Mouse (Mus musculus): ENCODE results near the gene Itga6.

The Itga6 gene

DNA sequence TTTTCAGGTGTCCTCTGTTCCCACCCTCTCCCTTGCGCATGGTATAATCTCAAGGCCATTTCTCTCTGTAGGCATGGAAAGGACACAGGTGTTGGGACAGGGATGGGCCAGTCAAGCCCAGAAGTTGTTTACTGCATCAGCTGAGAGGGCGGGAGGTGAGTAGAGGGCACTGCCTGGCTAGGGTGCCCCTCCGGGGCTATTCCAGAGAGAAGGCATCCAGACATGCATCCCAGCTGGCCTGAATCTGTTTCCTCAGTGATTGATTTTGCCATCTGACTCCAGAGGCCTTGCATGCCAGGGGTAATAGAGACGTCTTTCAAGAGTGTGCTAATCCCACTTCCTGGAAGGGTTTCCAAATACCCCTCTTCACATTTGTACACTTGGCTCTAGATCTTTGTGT is 14.7 kb downstream of the Itga6 start:
- in situ Hi-C loops (cut with MboI; ENCODE audit: unreplicated experiment in 2 of 2), result no loop called here

DNA sequence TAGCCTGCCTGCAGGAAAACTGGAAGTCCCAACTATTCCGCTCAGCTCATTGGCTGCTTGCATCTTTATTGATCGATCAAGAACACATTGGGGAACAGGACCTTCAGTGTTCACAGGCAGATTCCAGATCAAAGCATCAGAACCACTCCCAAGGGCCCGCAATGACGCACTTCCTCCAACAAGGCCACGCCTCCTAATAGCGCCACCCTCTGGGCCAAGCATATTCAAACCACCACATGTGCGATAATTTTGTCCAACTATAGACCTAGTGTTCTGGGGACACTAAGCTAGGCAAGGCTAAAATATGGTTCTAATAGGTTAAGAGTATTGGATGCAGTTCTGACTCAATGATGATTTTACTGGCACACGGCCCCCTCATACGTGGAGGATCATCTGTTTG is 15.7 kb downstream of the Itga6 start:
- in situ Hi-C loops (cut with MboI; ENCODE audit: unreplicated experiment in 2 of 2), result no loop called here

- in situ Hi-C loops (cut with MboI; ENCODE audit: unreplicated experiment in 2 of 2), result no loop called here
Observed at GRCm38 (mm10) chr2:71764525-71764924, 19.1 kb downstream of the Itga6 start.

- in situ Hi-C loops (cut with MboI; ENCODE audit: unreplicated experiment in 2 of 2), result no loop called here
Observed at GRCm38 (mm10) chr2:71764961-71765735, 19.7 kb downstream of the Itga6 start.

GRCm38 (mm10) chr2:71766007-71766406 is 20.6 kb downstream of the Itga6 start:
- in situ Hi-C loops (cut with MboI; ENCODE audit: unreplicated experiment in 2 of 2), result no loop called here

DNA sequence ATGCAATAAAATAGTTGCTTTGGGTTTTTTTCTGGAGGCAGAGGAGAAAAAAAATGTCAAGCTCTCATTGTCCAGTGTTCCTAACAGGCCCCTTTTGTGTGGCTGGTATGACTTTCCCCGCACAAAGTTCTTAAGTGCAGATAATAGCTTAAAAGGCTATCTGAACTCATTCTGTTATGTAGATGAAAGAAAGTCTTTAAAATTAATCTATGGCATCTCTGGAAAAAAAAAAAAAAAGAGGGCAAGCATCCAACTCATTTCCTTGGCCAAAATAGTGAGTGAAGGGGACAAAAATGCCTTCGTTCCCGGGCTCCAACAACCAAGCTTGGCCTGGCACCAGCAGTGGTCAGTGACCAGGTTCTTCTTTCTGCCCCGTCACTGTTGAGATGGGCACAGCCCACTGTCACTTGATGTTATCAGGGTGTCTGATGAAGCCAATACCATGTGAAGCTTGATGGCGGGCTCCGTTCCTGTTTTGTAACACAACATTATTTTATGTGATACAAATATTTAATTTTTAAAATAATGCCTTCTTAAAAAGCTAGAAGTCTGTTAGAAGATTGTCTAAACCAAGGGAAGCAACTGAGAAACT is 21.7 kb downstream of the Itga6 start:
- in situ Hi-C loops (cut with MboI; ENCODE audit: unreplicated experiment in 2 of 2), result no loop called here

- in situ Hi-C loops (cut with MboI; ENCODE audit: unreplicated experiment in 2 of 2), result no loop called here
Observed at GRCm38 (mm10) chr2:71771762-71772161, 26.3 kb downstream of the Itga6 start.

GRCm38 (mm10) chr2:71773714-71774113 is 28.3 kb downstream of the Itga6 start:
- in situ Hi-C loops (cut with MboI; ENCODE audit: unreplicated experiment in 2 of 2), result no loop called here

DNA sequence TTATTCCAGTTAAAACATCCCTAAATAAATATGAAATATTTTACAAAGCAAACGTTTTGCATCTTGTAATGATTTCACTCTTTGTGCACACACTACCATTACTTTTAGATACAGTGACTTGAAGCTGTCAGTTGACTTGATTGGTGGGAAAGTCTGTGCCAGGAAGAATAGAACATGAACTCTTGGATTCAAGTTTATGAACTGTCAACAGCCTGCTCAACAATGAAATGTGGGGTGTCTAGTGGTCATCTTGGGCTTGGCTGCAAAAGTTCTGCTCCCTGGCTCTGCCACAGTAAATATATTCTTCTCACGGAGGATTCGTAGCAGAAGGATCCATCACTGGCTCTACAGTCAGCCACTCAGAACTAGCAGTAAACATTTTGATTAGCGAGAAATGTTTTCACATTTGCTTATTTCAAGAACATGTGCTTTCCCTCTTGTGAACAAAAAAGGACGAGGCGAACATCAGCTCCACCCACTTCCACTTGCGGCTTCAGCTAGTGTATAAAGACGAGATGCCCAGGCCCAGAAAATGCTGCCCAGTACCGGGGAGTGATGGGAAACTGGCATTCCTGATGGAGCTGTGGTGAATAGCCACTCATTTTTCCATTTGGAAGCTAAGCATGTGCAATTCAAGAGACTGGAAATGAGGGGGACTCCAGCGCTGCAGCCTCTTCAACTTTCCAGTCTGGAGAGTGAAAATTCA is 29.0 kb downstream of the Itga6 start:
- in situ Hi-C loops (cut with MboI; ENCODE audit: unreplicated experiment in 2 of 2), result no loop called here

DNA sequence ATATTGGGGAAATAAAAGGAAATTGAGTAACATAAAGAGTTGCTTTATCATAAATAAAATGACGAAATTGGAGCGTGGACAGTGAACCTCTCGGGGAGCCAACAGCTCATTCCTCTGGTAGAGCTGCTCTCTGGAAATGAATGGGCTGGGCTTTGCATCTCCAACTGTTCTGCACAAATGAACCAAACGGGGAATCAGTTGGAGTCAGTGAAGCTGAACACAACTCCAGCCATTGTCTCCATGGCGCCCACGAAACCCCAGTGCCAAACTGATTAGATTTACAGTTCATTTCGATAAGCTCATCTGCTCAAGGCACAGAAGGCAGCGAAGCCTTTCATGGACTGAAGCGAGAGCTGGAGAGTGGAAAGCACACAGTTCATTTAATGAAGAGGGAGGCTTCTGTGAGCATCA is 29.8 kb downstream of the Itga6 start:
- in situ Hi-C loops (cut with MboI; ENCODE audit: unreplicated experiment in 2 of 2), result no loop called here

GRCm38 (mm10) chr2:71779266-71779888 is 34.0 kb downstream of the Itga6 start:
- in situ Hi-C loops (cut with MboI; ENCODE audit: unreplicated experiment in 2 of 2), result no loop called here

DNA sequence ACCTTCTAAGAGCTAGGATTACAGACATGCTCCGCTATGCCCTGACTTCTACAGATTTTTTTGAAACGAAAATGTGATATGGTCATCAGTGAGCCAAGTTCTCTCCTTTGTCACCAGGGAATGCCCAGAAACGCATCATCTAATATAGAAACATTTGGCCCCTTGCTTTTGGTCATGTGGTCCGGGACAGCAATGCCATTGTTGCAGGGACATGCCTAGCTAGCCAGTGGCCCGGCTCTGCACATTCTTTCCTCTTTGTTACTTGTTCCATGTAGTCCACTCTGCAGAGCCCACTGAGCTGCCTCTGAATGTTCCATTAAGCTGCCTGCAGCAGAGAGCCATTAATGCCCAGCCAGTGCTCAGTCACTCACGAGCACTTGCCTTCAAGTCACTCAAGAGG is 34.6 kb downstream of the Itga6 start:
- in situ Hi-C loops (cut with MboI; ENCODE audit: unreplicated experiment in 2 of 2), result no loop called here

GRCm38 (mm10) chr2:71785260-71785659 is 39.8 kb downstream of the Itga6 start:
- in situ Hi-C loops (cut with MboI; ENCODE audit: unreplicated experiment in 2 of 2), result no loop called here

DNA sequence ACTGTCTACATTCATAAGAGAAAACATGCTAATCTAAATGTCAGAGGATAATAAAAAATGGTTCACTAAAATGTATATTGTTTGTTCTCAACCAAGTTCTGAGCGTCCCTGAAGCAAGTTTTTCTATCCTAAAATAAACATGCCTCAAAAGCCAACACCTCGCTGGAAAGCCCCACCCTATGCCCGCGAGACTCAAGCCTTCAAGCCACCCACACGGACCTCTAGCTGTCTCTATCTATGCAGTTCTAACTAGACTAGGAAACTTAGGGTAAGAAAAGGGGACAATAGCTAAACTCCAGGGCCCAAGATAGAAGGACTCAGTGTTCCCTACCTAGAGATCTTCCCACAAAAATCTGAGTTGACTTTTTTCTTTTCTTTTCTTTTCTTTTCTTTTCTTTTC is 40.6 kb downstream of the Itga6 start:
- in situ Hi-C loops (cut with MboI; ENCODE audit: unreplicated experiment in 2 of 2), result no loop called here

GRCm38 (mm10) chr2:71786591-71787155 is 41.3 kb downstream of the Itga6 start:
- in situ Hi-C loops (cut with MboI; ENCODE audit: unreplicated experiment in 2 of 2), result no loop called here

DNA sequence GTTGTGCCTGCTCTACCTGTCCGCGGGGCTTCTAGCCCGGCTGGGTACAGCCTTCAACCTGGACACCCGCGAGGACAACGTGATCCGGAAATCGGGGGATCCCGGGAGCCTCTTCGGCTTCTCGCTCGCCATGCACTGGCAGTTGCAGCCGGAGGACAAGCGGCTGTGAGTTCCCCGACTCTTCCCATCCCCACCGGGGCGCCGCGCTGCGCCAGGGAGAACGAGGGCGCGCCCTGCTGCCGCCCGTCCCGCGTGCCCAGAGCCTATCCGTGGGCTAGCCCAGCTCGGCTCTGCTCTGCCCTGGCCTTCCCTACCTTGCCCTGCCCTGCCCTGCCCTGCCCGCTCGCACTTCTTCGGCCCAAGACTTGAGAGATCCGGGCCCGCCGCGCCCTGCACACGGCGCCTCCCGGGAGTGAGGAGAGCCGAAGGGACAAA is 41.8 kb downstream of the Itga6 start:
- in situ Hi-C loops (cut with MboI; ENCODE audit: unreplicated experiment in 2 of 2), result no loop called here

- in situ Hi-C loops (cut with MboI; ENCODE audit: unreplicated experiment in 2 of 2), result no loop called here
Observed at GRCm38 (mm10) chr2:71787591-71788460, 42.4 kb downstream of the Itga6 start.

- in situ Hi-C loops (cut with MboI; ENCODE audit: unreplicated experiment in 2 of 2), result no loop called here
Observed at GRCm38 (mm10) chr2:71790752-71791151, 45.3 kb downstream of the Itga6 start.

GRCm38 (mm10) chr2:71791203-71791602 is 45.8 kb downstream of the Itga6 start:
- in situ Hi-C loops (cut with MboI; ENCODE audit: unreplicated experiment in 2 of 2), result no loop called here

GRCm38 (mm10) chr2:71794139-71794538 is 48.7 kb downstream of the Itga6 start:
- in situ Hi-C loops (cut with MboI; ENCODE audit: unreplicated experiment in 2 of 2), result no loop called here
